Mouse (Mus musculus) liver, adult 2 months (tissue): ENCODE measurements at regions not wholly inside any gene's neighbourhood (a gene's known extent, or its start where the extent isn't known, plus 50 kb on each side); places are given as distances from the start of the nearest gene placed in this dataset.

ENCODE experiments used
- DNase-seq: peaks from one replicate; pipeline ENCODE4 v3.0.0-alpha.2; 2011; ENCODE audit warnings: low read depth, low spot score; ENCODE audit errors: extremely low read depth
- H3K27ac ChIP-seq: fragments of 200-500 bp; replicated peaks from 2 replicates; pipeline ENCODE4 v1.5.1; 2012; ENCODE audit warnings: low read depth, mild to moderate bottlenecking, control low read depth, inconsistent platforms, low read length; ENCODE audit not compliant: insufficient read depth
- H3K27me3 ChIP-seq: fragments of 200-500 bp; 2 replicates; pipeline ENCODE4 v1.6.1; 2012; ENCODE audit warnings: mild to moderate bottlenecking, moderate library complexity, low read length, inconsistent platforms; ENCODE audit not compliant: control insufficient read depth, insufficient read depth
- H3K36me3 ChIP-seq: fragments of 200-500 bp; 2 replicates; pipeline ENCODE4 v1.6.1; 2012; ENCODE audit warnings: low read length, inconsistent platforms; ENCODE audit not compliant: control insufficient read depth, insufficient read depth
- H3K4me1 ChIP-seq: fragments of 200-500 bp; 2 replicates; pipeline ENCODE4 v1.6.1; 2011; ENCODE audit warnings: low read length; ENCODE audit not compliant: control insufficient read depth, insufficient read depth
- H3K4me3 ChIP-seq: fragments of 200-500 bp; 2 replicates; pipeline ENCODE4 v1.5.1; 2011; ENCODE audit warnings: low read depth, mild to moderate bottlenecking, control low read depth, low read length, moderate library complexity; ENCODE audit not compliant: insufficient read depth
- H3K79me2 ChIP-seq: fragments of 200-500 bp; 2 replicates; pipeline ENCODE4 v1.6.1; 2012; ENCODE audit warnings: inconsistent platforms, mild to moderate bottlenecking, low read length, moderate library complexity; ENCODE audit not compliant: control insufficient read depth, insufficient read depth
- H3K9ac ChIP-seq: fragments of 200-500 bp; 2 replicates; pipeline ENCODE4 v1.6.1; 2012; ENCODE audit warnings: low read depth, mild to moderate bottlenecking, control low read depth, inconsistent platforms, low read length
- CTCF ChIP-seq: fragments of 200-500 bp; IDR thresholded peaks from 2 replicates; pipeline ENCODE4 v1.5.1; 2011; ENCODE audit warnings: low read depth, low read length, control low read depth
- POLR2A ChIP-seq: fragments of 200-500 bp; IDR thresholded peaks from 2 replicates; pipeline ENCODE4 v1.6.1; 2011; ENCODE audit warnings: low read length, control low read depth; ENCODE audit not compliant: insufficient read depth; ENCODE audit errors: extremely low read depth
- WGBS: fragments of 180-500 bp; shearing (Covaris S2); methylation state at CpG from one replicate; pipeline ENCODE4 v1.1.7; 2018; 5-methylcytosine and 5-hydroxymethylcytosine counted together

GRCm38 (mm10) chr12:56144359-56144758 lies 201.3 kb downstream of the Mbip start:
- Histone ChIP-seq H3K27me3 (no peaks in the 10 kb centered on the region), H3K79me2 (no peaks in the 10 kb centered on the region), H3K36me3 (no peaks in the 10 kb centered on the region), H3K9ac (no peak overlapping the region), H3K4me1 (no peaks in the 10 kb centered on the region), H3K27ac (no peak overlapping the region), H3K4me3 (no peak overlapping the region)
- 15% methylated on average over 1 of the region's 1 CpGs for WGBS
- TF ChIP-seq CTCF (no peak), POLR2A (no peak)
- DNase-seq: no peak

DNA sequence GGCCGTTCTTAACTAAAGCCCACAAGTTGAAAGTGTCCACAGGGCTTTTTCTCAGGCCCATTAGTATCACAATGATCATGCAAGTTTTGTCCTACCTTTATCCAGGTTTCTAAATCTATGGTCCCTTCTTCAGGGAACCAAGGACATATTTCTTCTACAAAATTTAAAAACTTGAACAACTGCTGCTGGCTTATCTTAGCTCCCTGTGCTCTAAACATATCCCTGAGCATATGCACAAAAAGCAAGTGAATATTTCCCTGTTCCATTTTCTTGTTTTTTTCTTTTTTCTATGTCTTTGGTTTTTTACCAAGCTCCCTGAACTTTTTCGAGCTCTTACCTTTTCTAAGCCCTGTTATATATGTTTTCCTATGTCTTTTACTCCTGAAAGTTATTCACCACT lies 201.9 kb downstream of the Mbip start:
- no peak overlapping the region for H3K4me3 ChIP-seq
- no peak overlapping the region for H3K9ac ChIP-seq
- H3K27me3 ChIP-seq: no peaks in the 10 kb centered on the region
- no peak overlapping the region for H3K27ac ChIP-seq
- TF ChIP-seq CTCF (no peak), POLR2A (no peak)
- H3K36me3 ChIP-seq: no peaks in the 10 kb centered on the region
- 70% methylated on average over 2 of the region's 2 CpGs for WGBS
- no peaks in the 10 kb centered on the region for H3K4me1 ChIP-seq
- DNase-seq: no peak
- no peaks in the 10 kb centered on the region for H3K79me2 ChIP-seq

- no peaks in the 10 kb centered on the region for H3K36me3 ChIP-seq
- DNase-seq: no peak
- TF ChIP-seq POLR2A: no peak
- TF ChIP-seq CTCF: no peak
- WGBS: 86% methylated on average over 4 of the region's 4 CpGs
- H3K79me2 ChIP-seq: no peaks in the 10 kb centered on the region
- H3K27me3 ChIP-seq: no peaks in the 10 kb centered on the region
- H3K4me3 ChIP-seq: no peak overlapping the region
- no peaks in the 10 kb centered on the region for H3K4me1 ChIP-seq
- H3K27ac ChIP-seq: no peak overlapping the region
- no peak overlapping the region for H3K9ac ChIP-seq
These were observed 231.2 kb downstream of the Mbip start for GRCm38 (mm10) chr12:56114446-56114845.

GRCm38 (mm10) chr12:56081406-56081805 lies 245.3 kb downstream of the Brms1l start:
- Histone ChIP-seq H3K4me3 (no peak overlapping the region), H3K27ac (no peak overlapping the region), H3K36me3 (no peaks in the 10 kb centered on the region), H3K9ac (no peak overlapping the region), H3K79me2 (no peaks in the 10 kb centered on the region), H3K27me3 (no peaks in the 10 kb centered on the region), H3K4me1 (no peaks in the 10 kb centered on the region)
- no peak for DNase-seq
- TF ChIP-seq POLR2A (no peak), CTCF (no peak)

GRCm38 (mm10) chr12:56064183-56064582 lies 228.1 kb downstream of the Brms1l start:
- DNase-seq: no peak
- 90% methylated on average over 7 of the region's 7 CpGs for WGBS
- H3K27me3 ChIP-seq: no peaks in the 10 kb centered on the region
- H3K9ac ChIP-seq: no peak overlapping the region
- H3K4me3 ChIP-seq: no peak overlapping the region
- no peak for TF ChIP-seq POLR2A
- no peaks in the 10 kb centered on the region for H3K4me1 ChIP-seq
- H3K36me3 ChIP-seq: no peaks in the 10 kb centered on the region
- H3K27ac ChIP-seq: no peak overlapping the region
- H3K79me2 ChIP-seq: no peaks in the 10 kb centered on the region

GRCm38 (mm10) chr12:56058876-56059275 lies 222.8 kb downstream of the Brms1l start:
- no peaks in the 10 kb centered on the region for H3K79me2 ChIP-seq
- TF ChIP-seq CTCF: no peak
- no peak for TF ChIP-seq POLR2A
- WGBS: 58% methylated on average over 10 of the region's 10 CpGs
- H3K9ac ChIP-seq: no peak overlapping the region
- no peak overlapping the region for H3K27ac ChIP-seq
- no peak for DNase-seq
- no peak overlapping the region for H3K4me3 ChIP-seq
- H3K36me3 ChIP-seq: no peaks in the 10 kb centered on the region
- H3K4me1 ChIP-seq: no peaks in the 10 kb centered on the region
- H3K27me3 ChIP-seq: no peaks in the 10 kb centered on the region
